Mouse (Mus musculus) kidney, postnatal 0 days (tissue): ENCODE data around the gene Ncor2. TPM values are rescaled to one million over a fixed set of nuclear protein-coding genes. Genes with fewer than 3 reads are reported as not detected.

Experiments used
- ATAC-seq: fragments of 200-750 bp; cut with Nextera tagmentation; replicated peaks from 2 replicates; pipeline ENCODE4 v1.8.0; 2017; ENCODE audit warnings: low read depth, moderate number of reproducible peaks, moderate TSS enrichment, moderate library complexity; ENCODE audit not compliant: low FRiP score
- DNase-seq: peaks from one replicate; pipeline ENCODE4 v3.0.0-alpha.2; 2016; ENCODE audit warnings: low spot score
- H3K27ac ChIP-seq: fragments of 300-500 bp; sonication (generic); 2 replicates; pipeline ENCODE4 v1.5.1; 2014; ENCODE audit warnings: mild to moderate bottlenecking
- H3K27me3 ChIP-seq: fragments of 300-500 bp; sonication (generic); 2 replicates; pipeline ENCODE4 v1.6.1; 2014; ENCODE audit warnings: low read length, mixed read lengths; ENCODE audit not compliant: insufficient read depth
- H3K36me3 ChIP-seq: fragments of 300-500 bp; sonication (generic); 2 replicates; pipeline ENCODE4 v1.6.1; 2014; ENCODE audit warnings: low read length, mixed read lengths; ENCODE audit not compliant: insufficient read depth
- H3K4me1 ChIP-seq: fragments of 300-500 bp; sonication (generic); replicated peaks from 2 replicates; pipeline ENCODE4 v1.6.1; 2014; ENCODE audit warnings: antibody characterized with exemption, low read length, mixed read lengths; ENCODE audit not compliant: insufficient read depth
- H3K4me2 ChIP-seq: fragments of 300-500 bp; sonication (generic); 2 replicates; pipeline ENCODE4 v1.6.1; 2014; ENCODE audit warnings: mild to moderate bottlenecking, low read length, moderate library complexity, mixed read lengths
- H3K4me3 ChIP-seq: fragments of 300-500 bp; sonication (generic); replicated peaks from 2 replicates; pipeline ENCODE4 v1.5.1; 2014; ENCODE audit warnings: low read depth, low read length
- H3K9ac ChIP-seq: fragments of 300-500 bp; sonication (generic); 2 replicates; pipeline ENCODE4 v1.6.1; 2014; ENCODE audit warnings: low read depth, low read length
- H3K9me3 ChIP-seq: fragments of 300-500 bp; sonication (generic); replicated peaks from 2 replicates; pipeline ENCODE4 v1.6.1; 2016; ENCODE audit warnings: low read length, inconsistent platforms, mixed read lengths
- CTCF ChIP-seq: IDR thresholded peaks from 2 replicates; pipeline ENCODE4 v1.5.1; 2016; ENCODE audit warnings: antibody characterized with exemption, low read depth, mild to moderate bottlenecking, moderate library complexity
- WGBS: fragments of 180-500 bp; shearing (Covaris S2); extraction: QIAGEN DNeasy Blood & Tissue Kit; methylation state at CpG from one replicate; pipeline ENCODE4 v1.1.7; 2014; 5-methylcytosine and 5-hydroxymethylcytosine counted together
- polyA plus RNA-seq: library from polyadenylated mRNA; unstranded; fragments of >200 nt; fragmentation: Nextera tagmentation; extraction: Ambion mirVana; gene quantifications from 2 replicates; pipeline ENCODE4 v1.2.1, GENCODE M21; 2015

The Ncor2 gene
- polyA plus RNA-seq, 1 experiment from 2014 or later: 14.6 TPM

- no peak for DNase-seq
- ATAC-seq: no peak
- Histone ChIP-seq H3K9ac (no peak overlapping the region), H3K4me3 (no peak overlapping the region), H3K4me1 (no peaks in the 10 kb centered on the region), H3K4me2 (no peak overlapping the region), H3K27me3 (no peaks in the 10 kb centered on the region), H3K9me3 (no peaks in the 10 kb centered on the region; the same call in 1 of the 2 replicates), H3K36me3 (peaks cover 52% of the 10 kb centered on the region), H3K27ac (no peak overlapping the region)
- WGBS: 30% methylated on average over 5 of the region's 5 CpGs
- no peak for TF ChIP-seq CTCF
These were observed 85.2 kb downstream of the Ncor2 start for GRCm38 (mm10) chr5:125093795-125094194.

GRCm38 (mm10) chr5:125088076-125088475 is 90.9 kb downstream of the Ncor2 start:
- WGBS: 64% methylated on average over 6 of the region's 6 CpGs
- Histone ChIP-seq H3K4me3 (no peak overlapping the region), H3K36me3 (peaks cover 85% of the 10 kb centered on the region), H3K4me2 (no peak overlapping the region), H3K9ac (no peak overlapping the region), H3K4me1 (no peaks in the 10 kb centered on the region), H3K9me3 (no peaks in the 10 kb centered on the region; the same call in 1 of the 2 replicates), H3K27ac (no peak overlapping the region), H3K27me3 (no peaks in the 10 kb centered on the region)
- ATAC-seq: no peak
- no peak for TF ChIP-seq CTCF
- no peak for DNase-seq

DNA sequence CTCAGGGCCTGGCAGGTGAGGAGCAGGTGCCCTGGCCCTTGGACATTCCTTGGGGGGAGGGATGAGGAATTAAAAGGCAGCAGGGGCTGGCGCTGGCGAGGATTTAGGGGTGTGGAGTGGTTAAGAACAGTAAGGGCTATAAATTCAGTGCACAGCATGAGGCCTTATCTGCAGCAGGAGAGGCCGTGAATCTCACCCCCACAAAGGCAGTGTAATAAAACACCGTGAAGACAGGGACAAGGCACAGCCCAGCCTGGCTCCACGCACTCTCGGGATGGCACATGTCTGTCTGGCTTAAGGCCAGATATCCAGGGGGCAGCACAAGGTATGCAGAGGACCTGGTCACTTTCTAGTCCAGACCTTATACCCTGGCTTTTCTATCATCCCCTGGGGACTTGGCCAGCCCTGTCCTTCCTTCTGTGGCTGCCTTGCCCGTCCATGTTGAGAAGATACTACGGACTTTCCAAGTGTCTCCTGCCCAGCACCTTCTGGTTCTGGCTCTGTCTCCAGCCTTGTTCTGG is 93.9 kb downstream of the Ncor2 start:
- H3K9ac ChIP-seq: no peak overlapping the region
- H3K4me3 ChIP-seq: no peak overlapping the region
- H3K27ac ChIP-seq: no peak overlapping the region
- peaks cover 78% of the 10 kb centered on the region for H3K36me3 ChIP-seq
- ATAC-seq (no peak), DNase-seq (no peak)
- H3K27me3 ChIP-seq: no peaks in the 10 kb centered on the region
- TF ChIP-seq CTCF: no peak
- H3K4me1 ChIP-seq: peaks cover 5% of the 10 kb centered on the region; the same call in 1 of the 2 replicates
- 51% methylated on average over 8 of the region's 8 CpGs for WGBS
- H3K4me2 ChIP-seq: no peak overlapping the region
- H3K9me3 ChIP-seq: no peaks in the 10 kb centered on the region; the same call in 1 of the 2 replicates

GRCm38 (mm10) chr5:125083674-125084073 is 95.3 kb downstream of the Ncor2 start:
- H3K4me2 ChIP-seq: no peak overlapping the region
- no peak overlapping the region for H3K4me3 ChIP-seq
- H3K4me1 ChIP-seq: peaks cover 5% of the 10 kb centered on the region; the same call in 1 of the 2 replicates
- WGBS: 90% methylated on average over 6 of the region's 6 CpGs
- H3K9me3 ChIP-seq: no peaks in the 10 kb centered on the region
- no peak for TF ChIP-seq CTCF
- no peak for ATAC-seq
- no peak overlapping the region for H3K27ac ChIP-seq
- no peaks in the 10 kb centered on the region for H3K27me3 ChIP-seq
- H3K36me3 ChIP-seq: peaks cover 71% of the 10 kb centered on the region
- H3K9ac ChIP-seq: no peak overlapping the region
- no peak for DNase-seq

DNA sequence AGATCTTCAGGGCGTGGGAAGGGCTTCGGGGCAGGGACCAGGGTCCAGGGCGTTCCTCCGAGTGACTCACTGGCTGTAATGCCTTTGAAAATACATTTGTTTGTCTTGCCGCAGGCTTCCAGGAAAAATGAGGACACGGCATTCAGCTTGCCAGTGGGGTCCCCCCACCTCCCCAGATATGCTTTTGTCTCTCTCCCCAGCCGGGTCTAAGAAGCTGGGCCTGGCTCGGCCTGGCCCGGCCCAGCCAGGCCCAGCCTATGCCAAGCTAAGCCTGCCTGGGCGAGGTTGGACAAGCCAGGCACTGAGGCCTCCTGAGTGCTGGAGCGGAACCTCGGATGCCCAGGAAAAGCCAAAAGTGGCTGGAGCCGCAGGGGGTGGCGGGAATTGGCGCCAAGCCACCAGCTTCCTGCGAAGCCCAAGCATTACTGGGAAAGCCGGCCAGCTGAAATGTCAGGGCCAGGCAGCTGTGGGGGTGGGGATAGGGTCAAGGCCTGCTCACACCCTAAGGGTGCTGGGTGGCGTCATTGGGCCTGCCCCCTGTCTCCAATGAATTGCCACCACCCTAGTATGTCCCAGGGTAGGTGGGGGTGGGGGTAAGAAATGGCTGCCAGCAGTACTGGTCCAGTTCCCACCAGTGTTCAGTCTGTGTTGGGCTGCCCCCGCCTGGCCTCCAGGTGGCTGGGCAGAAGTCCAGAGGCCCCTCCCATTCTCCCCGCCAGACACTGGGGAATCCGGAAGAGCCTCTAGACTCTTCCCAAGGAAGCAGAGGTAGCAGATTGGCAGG is 97.5 kb downstream of the Ncor2 start:
- H3K9ac ChIP-seq: no peak overlapping the region
- H3K4me3 ChIP-seq: no peak overlapping the region
- no peak overlapping the region for H3K4me2 ChIP-seq
- H3K27ac ChIP-seq: peak overlapping the region; percentile 70
- peak; percentile 73 for ATAC-seq
- peaks cover 59% of the 10 kb centered on the region for H3K36me3 ChIP-seq
- H3K4me1 ChIP-seq: peaks cover 5% of the 10 kb centered on the region; the same call in 1 of the 2 replicates
- peak; percentile 70 for DNase-seq
- peak; percentile 44 for TF ChIP-seq CTCF
- H3K9me3 ChIP-seq: no peaks in the 10 kb centered on the region
- no peaks in the 10 kb centered on the region for H3K27me3 ChIP-seq
- WGBS: 44% methylated on average over 21 of the region's 21 CpGs

DNA sequence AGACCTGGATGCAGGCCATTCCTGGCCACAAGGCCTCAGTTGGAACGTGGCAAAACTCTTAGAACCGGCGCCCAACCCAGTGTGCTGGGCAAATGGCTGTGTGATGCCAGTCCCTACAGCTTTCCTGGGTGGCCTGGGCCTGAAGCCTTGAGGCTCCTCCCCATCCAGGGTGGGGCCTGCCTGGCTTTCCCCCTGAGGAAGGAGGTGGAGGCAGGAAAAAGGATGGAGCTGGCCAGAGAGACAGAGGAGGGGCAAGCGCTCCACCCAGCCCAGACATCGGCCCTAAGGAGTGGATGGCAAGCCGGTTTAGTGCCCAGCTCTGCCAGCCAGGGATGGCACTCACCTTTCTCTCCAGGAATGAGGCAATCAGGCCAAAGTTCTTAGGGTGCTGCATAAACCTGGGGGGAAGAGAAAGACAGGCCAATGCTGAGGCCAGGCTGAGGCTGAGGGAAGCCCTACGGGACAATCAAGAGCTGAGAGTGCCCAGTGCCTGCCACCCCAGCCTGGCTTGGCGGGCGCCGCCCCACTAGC is 98.2 kb downstream of the Ncor2 start:
- DNase-seq: no peak
- whole genome bisulfite sequencing: 74% methylated on average over 10 of the region's 10 CpGs
- no peaks in the 10 kb centered on the region for H3K27me3 ChIP-seq
- H3K4me1 ChIP-seq: peaks cover 5% of the 10 kb centered on the region; the same call in 1 of the 2 replicates
- no peak overlapping the region for H3K4me2 ChIP-seq
- no peak overlapping the region; the same call in 1 of the 2 replicates for H3K9ac ChIP-seq
- H3K9me3 ChIP-seq: no peaks in the 10 kb centered on the region
- peak overlapping the region; percentile 70 for H3K27ac ChIP-seq
- TF ChIP-seq CTCF: no peak
- H3K4me3 ChIP-seq: no peak overlapping the region
- no peak; the same call in 1 of the 2 replicates for ATAC-seq
- H3K36me3 ChIP-seq: peaks cover 56% of the 10 kb centered on the region
